Mouse (Mus musculus) neural tube, embryonic 14.5 days (tissue): ENCODE measurements around the gene Plg. TPM values are rescaled to one million over a fixed set of nuclear protein-coding genes. Genes with fewer than 3 reads are reported as not detected.

Experiments used
- ATAC-seq: fragments of 200-750 bp; cut with Nextera tagmentation; 2 replicates; pipeline ENCODE4 v1.8.0; 2017; ENCODE audit warnings: low read depth, mild to moderate bottlenecking, moderate TSS enrichment, moderate library complexity
- H3K27ac ChIP-seq: fragments of 300-500 bp; sonication (generic); 2 replicates; pipeline ENCODE4 v1.5.1; 2014; ENCODE audit warnings: low read depth, mild to moderate bottlenecking, control low read depth, low read length, moderate library complexity, mixed read lengths
- H3K27me3 ChIP-seq: fragments of 300-500 bp; sonication (generic); 2 replicates; pipeline ENCODE4 v1.6.1; 2014; ENCODE audit warnings: low read length; ENCODE audit not compliant: control insufficient read depth, insufficient read depth
- H3K36me3 ChIP-seq: fragments of 300-500 bp; sonication (generic); 2 replicates; pipeline ENCODE4 v1.6.1; 2014; ENCODE audit warnings: low read length, mixed read lengths; ENCODE audit not compliant: control insufficient read depth, insufficient read depth
- H3K4me1 ChIP-seq: fragments of 300-500 bp; sonication (generic); 2 replicates; pipeline ENCODE4 v1.6.1; 2014; ENCODE audit warnings: low read length; ENCODE audit not compliant: control insufficient read depth, insufficient read depth
- H3K4me2 ChIP-seq: fragments of 300-500 bp; sonication (generic); 2 replicates; pipeline ENCODE4 v1.6.1; 2014; ENCODE audit warnings: mild to moderate bottlenecking, low read depth, low read length, control low read depth
- H3K4me3 ChIP-seq: fragments of 300-500 bp; sonication (generic); 2 replicates; pipeline ENCODE4 v1.5.1; 2014; ENCODE audit warnings: low read depth, low read length, control low read depth, mixed read lengths
- H3K9ac ChIP-seq: fragments of 300-500 bp; sonication (generic); replicated peaks from 2 replicates; pipeline ENCODE4 v1.6.1; 2014; ENCODE audit warnings: low read depth, mild to moderate bottlenecking, control low read depth, low read length, mixed read lengths
- H3K9me3 ChIP-seq: fragments of 300-500 bp; sonication (generic); 2 replicates; pipeline ENCODE4 v1.6.1; 2016; ENCODE audit warnings: low read length; ENCODE audit not compliant: control insufficient read depth
- WGBS: fragments of 180-500 bp; shearing (Covaris S2); extraction: QIAGEN DNeasy Blood & Tissue Kit; methylation state at CpG from one replicate; pipeline ENCODE4 v1.1.7; 2014; 5-methylcytosine and 5-hydroxymethylcytosine counted together
- polyA plus RNA-seq: library from polyadenylated mRNA; unstranded; fragments of >200 nt; fragmentation: Nextera tagmentation; extraction: Ambion mirVana; gene quantifications from 2 replicates; pipeline ENCODE4 v1.2.1, GENCODE M21; 2014

Plg gene
- polyA plus RNA-seq, 1 experiment from 2014 or later = 0.09 TPM

- no peak for ATAC-seq
- H3K27me3 ChIP-seq = no peaks in the 10 kb centered on the region
- no peaks in the 10 kb centered on the region for H3K9me3 ChIP-seq
- no peak overlapping the region for H3K9ac ChIP-seq
- H3K4me2 ChIP-seq = no peak overlapping the region
- no peaks in the 10 kb centered on the region for H3K36me3 ChIP-seq
- no peak overlapping the region for H3K4me3 ChIP-seq
- H3K4me1 ChIP-seq = no peaks in the 10 kb centered on the region
- H3K27ac ChIP-seq = no peak overlapping the region
- 59% methylated on average over 5 of the region's 5 CpGs for WGBS
These were observed 53.3 kb downstream of the Plg start for GRCm38 (mm10) chr17:12431707-12432106.

- no peaks in the 10 kb centered on the region for H3K9me3 ChIP-seq
- H3K4me3 ChIP-seq = no peak overlapping the region
- no peaks in the 10 kb centered on the region for H3K27me3 ChIP-seq
- no peaks in the 10 kb centered on the region for H3K4me1 ChIP-seq
- no peak overlapping the region for H3K27ac ChIP-seq
- no peaks in the 10 kb centered on the region for H3K36me3 ChIP-seq
- no peak overlapping the region for H3K9ac ChIP-seq
- ATAC-seq = no peak
- H3K4me2 ChIP-seq = no peak overlapping the region
- WGBS = 90% methylated on average over 10 of the region's 10 CpGs
These were observed 59.4 kb downstream of the Plg start for GRCm38 (mm10) chr17:12437771-12438170.

GRCm38 (mm10) chr17:12444561-12444960 is 66.2 kb downstream of the Plg start:
- Histone ChIP-seq H3K4me3 (no peak overlapping the region), H3K9me3 (no peaks in the 10 kb centered on the region), H3K36me3 (no peaks in the 10 kb centered on the region), H3K27ac (no peak overlapping the region), H3K4me2 (no peak overlapping the region), H3K27me3 (no peaks in the 10 kb centered on the region), H3K9ac (no peak overlapping the region), H3K4me1 (no peaks in the 10 kb centered on the region)
- no peak for ATAC-seq
- WGBS = 65% methylated on average over 2 of the region's 2 CpGs

GRCm38 (mm10) chr17:12451234-12451633 is 72.8 kb downstream of the Plg start:
- ATAC-seq = no peak; the same call in 1 of the 2 replicates

GRCm38 (mm10) chr17:12452862-12453531 is 74.6 kb downstream of the Plg start:
- Histone ChIP-seq H3K9ac (no peak overlapping the region), H3K27me3 (no peaks in the 10 kb centered on the region), H3K4me1 (no peaks in the 10 kb centered on the region), H3K4me3 (no peak overlapping the region), H3K4me2 (no peak overlapping the region), H3K9me3 (no peaks in the 10 kb centered on the region), H3K27ac (no peak overlapping the region), H3K36me3 (no peaks in the 10 kb centered on the region)
- ATAC-seq = no peak
- 79% methylated on average over 11 of the region's 11 CpGs for WGBS

More at GRCm38 (mm10) chr17:12451234-12451633, 72.8 kb downstream of the Plg start:
- H3K4me1 ChIP-seq = no peaks in the 10 kb centered on the region
- WGBS = 55% methylated on average over 4 of the region's 4 CpGs
- H3K36me3 ChIP-seq = no peaks in the 10 kb centered on the region
- no peak overlapping the region for H3K4me2 ChIP-seq
- no peak overlapping the region for H3K4me3 ChIP-seq
- no peak overlapping the region for H3K27ac ChIP-seq
- no peaks in the 10 kb centered on the region for H3K27me3 ChIP-seq
- no peaks in the 10 kb centered on the region for H3K9me3 ChIP-seq
- no peak overlapping the region for H3K9ac ChIP-seq

- no peak for ATAC-seq
- Histone ChIP-seq H3K4me1 (no peaks in the 10 kb centered on the region), H3K9ac (no peak overlapping the region), H3K27ac (no peak overlapping the region), H3K4me3 (no peak overlapping the region), H3K4me2 (no peak overlapping the region), H3K9me3 (no peaks in the 10 kb centered on the region), H3K36me3 (no peaks in the 10 kb centered on the region), H3K27me3 (no peaks in the 10 kb centered on the region)
- WGBS = 90% methylated on average over 6 of the region's 6 CpGs
These were observed 75.3 kb downstream of the Plg start for GRCm38 (mm10) chr17:12453691-12454090.

- no peak for ATAC-seq
These were observed 76.9 kb downstream of the Plg start for GRCm38 (mm10) chr17:12455143-12455790.

GRCm38 (mm10) chr17:12461168-12461567 is 82.8 kb downstream of the Plg start:
- no peaks in the 10 kb centered on the region for H3K4me1 ChIP-seq
- no peak overlapping the region for H3K4me2 ChIP-seq
- ATAC-seq = no peak
- H3K36me3 ChIP-seq = no peaks in the 10 kb centered on the region
- 0 out of 2 replicates have a peak, but pooled peaks cover 3% of the 10 kb centered on the region for H3K9me3 ChIP-seq
- H3K4me3 ChIP-seq = no peak overlapping the region
- no peaks in the 10 kb centered on the region for H3K27me3 ChIP-seq
- H3K9ac ChIP-seq = no peak overlapping the region
- no peak overlapping the region for H3K27ac ChIP-seq

More at GRCm38 (mm10) chr17:12455143-12455790, 76.9 kb downstream of the Plg start:
- Histone ChIP-seq H3K4me3 (no peak overlapping the region), H3K27me3 (no peaks in the 10 kb centered on the region), H3K9ac (no peak overlapping the region), H3K4me2 (no peak overlapping the region), H3K4me1 (no peaks in the 10 kb centered on the region), H3K9me3 (no peaks in the 10 kb centered on the region), H3K36me3 (no peaks in the 10 kb centered on the region), H3K27ac (no peak overlapping the region)
- 77% methylated on average over 5 of the region's 5 CpGs for WGBS

- H3K4me3 ChIP-seq = no peak overlapping the region
- no peak for ATAC-seq
- no peak overlapping the region for H3K4me2 ChIP-seq
- 80% methylated on average over 4 of the region's 4 CpGs for WGBS
- no peaks in the 10 kb centered on the region for H3K27me3 ChIP-seq
- H3K9me3 ChIP-seq = no peaks in the 10 kb centered on the region
- H3K27ac ChIP-seq = no peak overlapping the region
- H3K4me1 ChIP-seq = no peaks in the 10 kb centered on the region
- no peaks in the 10 kb centered on the region for H3K36me3 ChIP-seq
- H3K9ac ChIP-seq = no peak overlapping the region
These were observed 88.1 kb downstream of the Plg start for GRCm38 (mm10) chr17:12466501-12467000.
